Comparison of ENCODE assay signal across 34 mouse cellular contexts in genomic region chr2:169464106-169464505, GRCm38 (mm10).
"Had no signal": no experiment of that assay in that cellular context is flagged by ENCODE, and none has a peak within 500 bp of the region (broad histone marks: within the 10 kb centered on the region; RNA-seq: fewer than 3 reads in every experiment).

No protein-coding gene starts in this region.

- H3K36me3 ChIP-seq: heart, embryonic 13.5 days; heart, embryonic 15.5 days; hindbrain, embryonic 10.5 days; hindbrain, embryonic 12.5 days; hindbrain, embryonic 13.5 days; hindbrain, embryonic 15.5 days; intestine, embryonic 15.5 days; kidney, embryonic 15.5 days had no signal

- H3K4me1 ChIP-seq: heart, embryonic 13.5 days; heart, embryonic 15.5 days; hindbrain, embryonic 12.5 days; intestine, embryonic 15.5 days; kidney, embryonic 15.5 days had no signal

- H3K4me3 ChIP-seq: heart, embryonic 13.5 days; heart, embryonic 15.5 days; hindbrain, embryonic 10.5 days; hindbrain, embryonic 12.5 days; hindbrain, embryonic 13.5 days; hindbrain, embryonic 15.5 days; intestine, embryonic 15.5 days; kidney, embryonic 15.5 days; layer of hippocampus, adult 2 months; left cerebral cortex, adult 2 months had no signal

- H3K27ac ChIP-seq: heart, embryonic 13.5 days; heart, embryonic 15.5 days; hindbrain, embryonic 10.5 days; hindbrain, embryonic 12.5 days; hindbrain, embryonic 13.5 days; hindbrain, embryonic 14.5 days; hindbrain, embryonic 15.5 days; hindbrain, postnatal 0 days; intestine, embryonic 15.5 days; kidney, embryonic 15.5 days; kidney, postnatal 0 days; layer of hippocampus, adult 2 months; left cerebral cortex, adult 2 months had no signal

- H3K9me3 ChIP-seq: heart, embryonic 15.5 days; hindbrain, embryonic 10.5 days; hindbrain, embryonic 12.5 days; hindbrain, embryonic 15.5 days; intestine, embryonic 15.5 days; kidney, embryonic 15.5 days had no signal

- H3K9ac ChIP-seq: heart, embryonic 13.5 days; heart, embryonic 15.5 days; hindbrain, embryonic 12.5 days; hindbrain, embryonic 13.5 days; hindbrain, embryonic 14.5 days; hindbrain, embryonic 15.5 days; intestine, embryonic 15.5 days; kidney, embryonic 15.5 days had no signal

- DNase-seq: heart, postnatal 10 days; heart, postnatal 14 days; heart, postnatal 36 days; heart, postnatal 4 days; kidney, adult 11 months; kidney, adult 18-20 months; kidney, adult 2 months; kidney, adult 8-10 months; kidney, adult 9 months; kidney, postnatal 10 days; kidney, postnatal 14 days; kidney, postnatal 25 days; kidney, postnatal 36 days; kidney, postnatal 4 days; layer of hippocampus, adult 9-11 months; layer of hippocampus, postnatal 36 days had no signal

- ATAC-seq: hindbrain, embryonic 16.5 days; hindbrain, postnatal 0 days; inflammation-experienced regulatory T-cells, adult 6 months; intestine, embryonic 15.5 days; intestine, embryonic 16.5 days; intestine, postnatal 0 days had no signal

- H3K4me2 ChIP-seq: heart, embryonic 11.5 days; heart, embryonic 13.5 days; heart, embryonic 15.5 days; hindbrain, embryonic 12.5 days; hindbrain, embryonic 13.5 days; hindbrain, embryonic 14.5 days; hindbrain, embryonic 15.5 days; intestine, embryonic 15.5 days; kidney, embryonic 15.5 days had no signal

- H3K27me3 ChIP-seq: heart, embryonic 13.5 days; heart, embryonic 15.5 days; hindbrain, embryonic 12.5 days; hindbrain, embryonic 13.5 days; hindbrain, embryonic 15.5 days; intestine, embryonic 15.5 days; kidney, embryonic 15.5 days had no signal
